Mouse (Mus musculus): Measurements from ENCODE around the gene Btnl4.

The Btnl4 gene

DNA sequence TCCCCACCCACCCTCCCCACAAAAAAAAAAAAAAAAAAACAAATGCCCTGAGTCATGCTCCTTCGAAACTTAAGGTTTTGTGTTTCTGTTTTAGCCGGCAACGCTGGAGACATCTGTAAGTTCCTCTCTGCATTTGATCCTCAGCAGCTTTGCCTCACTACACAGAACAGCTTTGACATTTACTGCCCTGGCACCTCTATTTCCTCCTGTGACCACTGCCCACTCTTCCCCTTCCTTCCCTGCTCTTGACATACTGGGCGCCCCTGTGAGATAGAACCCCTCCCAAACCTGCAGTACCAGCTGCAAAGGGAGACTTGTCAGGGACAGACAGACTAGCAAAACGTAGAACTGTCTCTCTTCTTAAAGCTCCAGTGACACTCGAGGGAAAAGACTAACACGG lies 39.5 kb downstream of the Btnl4 start:
- no peak for DNase-seq (ENCODE audit: low read depth, low spot score)

DNA sequence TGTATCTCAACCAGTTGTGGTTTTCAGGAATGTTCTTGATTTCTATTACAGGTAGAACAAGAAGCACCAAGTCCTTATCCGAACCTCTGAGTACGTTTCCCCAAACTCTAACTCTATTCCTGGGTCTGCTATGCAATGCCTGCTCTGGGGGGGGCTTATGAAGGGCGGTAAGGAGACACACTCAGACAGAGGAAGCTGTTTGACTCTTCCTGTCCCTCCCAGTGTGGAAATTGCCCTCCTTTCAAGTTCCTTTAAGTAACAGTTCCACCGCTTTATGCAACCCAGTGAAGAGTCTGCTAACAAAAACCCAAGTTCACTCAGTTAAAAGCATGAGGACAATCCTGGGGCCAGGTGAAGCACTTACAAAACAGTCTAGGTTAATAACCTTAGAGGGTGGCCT lies 40.0 kb downstream of the Btnl4 start:
- no peak for DNase-seq (ENCODE audit: low read depth, low spot score)

DNA sequence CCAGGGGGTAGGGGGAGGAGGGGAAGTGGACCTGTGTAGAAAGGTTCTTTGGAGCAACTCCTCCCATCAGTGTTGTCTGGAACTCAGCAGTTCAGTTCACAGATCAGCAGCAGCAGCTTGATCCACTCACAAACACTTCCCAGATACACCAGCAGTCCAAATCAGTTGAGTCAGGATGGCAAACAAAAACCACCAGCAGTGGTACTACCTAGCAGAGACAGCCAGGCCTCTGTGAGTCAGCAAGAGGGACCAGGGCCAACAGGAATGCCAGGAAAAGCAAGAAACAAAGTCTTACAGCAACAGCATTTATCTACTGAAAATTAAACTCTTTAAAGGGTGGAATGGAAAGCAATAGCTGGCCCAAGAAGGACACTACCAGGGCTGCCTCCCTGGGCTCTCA lies 49.5 kb downstream of the Btnl4 start:
- DNase-seq (ENCODE audit: low read depth, low spot score), result no peak

DNA sequence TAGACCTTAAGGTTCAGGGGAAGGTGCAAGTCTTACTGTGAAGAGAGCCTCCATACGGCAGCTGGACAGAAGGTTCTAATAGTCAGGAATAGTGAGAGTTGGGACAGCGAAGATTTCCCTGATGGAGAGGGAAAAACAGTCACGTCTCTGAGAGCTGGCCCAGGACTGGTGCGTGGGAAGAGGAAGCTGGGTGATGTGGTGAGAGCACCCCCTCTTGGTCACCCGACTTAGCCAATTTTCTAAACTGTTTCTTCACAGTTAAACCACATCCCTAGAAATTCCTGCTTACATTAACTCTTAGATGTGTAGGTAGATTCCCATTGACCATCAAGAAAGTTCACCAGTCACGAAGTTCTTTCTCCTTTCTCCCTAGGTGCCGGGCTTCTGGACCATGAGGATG lies 57.1 kb downstream of the Btnl4 start:
- DNase-seq (ENCODE audit: low read depth, low spot score), result no peak
